Mouse (Mus musculus) ZHBTc4 (cell line): Measurements from ENCODE around the gene Tmem95.
"Not testable (repeated sequence)": the region's sequence is repeated elsewhere in the genome, so short reads cannot be mapped to it uniquely, and the experiment has no call there.

Experiments
- DNase-seq: peaks from one replicate; pipeline ENCODE4 v3.0.0-alpha.2; 2011; ENCODE audit warnings: low read depth, low spot score

The Tmem95 gene

DNA sequence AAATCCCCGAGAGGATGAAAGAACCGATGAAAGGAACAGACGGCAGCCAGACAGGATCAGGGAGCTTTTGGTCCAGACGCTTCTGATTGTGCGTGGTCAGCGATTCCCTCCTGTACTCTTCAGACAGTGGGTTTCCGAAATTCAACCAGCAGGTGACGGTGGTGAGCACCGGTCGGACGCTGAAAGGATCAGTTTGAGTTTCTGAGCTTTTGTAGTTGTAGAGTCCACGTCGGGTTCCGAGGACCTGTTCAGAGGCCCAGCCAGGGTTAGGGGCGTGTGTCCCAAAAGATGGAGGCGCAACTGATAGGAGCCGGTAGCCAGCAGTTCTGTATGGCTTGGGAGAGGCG is 2.7 kb upstream of the Tmem95 start:
- peak; percentile 77 for DNase-seq

- DNase-seq: no peak
Measured at GRCm38 (mm10) chr11:69879711-69880110, 1.9 kb upstream of the Tmem95 start.

DNA sequence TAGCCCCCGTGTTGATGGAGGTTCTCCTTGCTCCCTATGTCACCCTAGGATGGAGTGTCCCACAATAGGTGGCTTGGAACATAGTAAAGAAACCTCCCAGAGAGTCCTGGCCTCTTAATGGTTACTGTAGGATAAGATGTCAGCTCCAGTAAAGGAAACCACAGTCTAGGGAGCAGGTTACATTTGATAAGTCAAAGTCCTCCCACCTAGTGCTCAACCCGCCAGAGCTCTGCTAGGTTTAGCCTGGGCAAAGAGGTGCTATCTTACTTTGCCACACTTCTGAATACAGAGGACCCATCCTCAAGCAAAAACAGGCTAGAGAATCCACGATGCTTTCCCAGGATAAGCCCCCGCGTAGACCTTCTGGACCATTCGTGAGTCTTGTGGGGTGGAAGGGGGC is 1.1 kb upstream of the Tmem95 start:
- no peak for DNase-seq

- DNase-seq: peak; percentile 36
Measured at GRCm38 (mm10) chr11:69878399-69878798, 581 bp upstream of the Tmem95 start.

GRCm38 (mm10) chr11:69876867-69877266 is 951 bp downstream of the Tmem95 start:
- DNase-seq: peak; percentile 98

DNA sequence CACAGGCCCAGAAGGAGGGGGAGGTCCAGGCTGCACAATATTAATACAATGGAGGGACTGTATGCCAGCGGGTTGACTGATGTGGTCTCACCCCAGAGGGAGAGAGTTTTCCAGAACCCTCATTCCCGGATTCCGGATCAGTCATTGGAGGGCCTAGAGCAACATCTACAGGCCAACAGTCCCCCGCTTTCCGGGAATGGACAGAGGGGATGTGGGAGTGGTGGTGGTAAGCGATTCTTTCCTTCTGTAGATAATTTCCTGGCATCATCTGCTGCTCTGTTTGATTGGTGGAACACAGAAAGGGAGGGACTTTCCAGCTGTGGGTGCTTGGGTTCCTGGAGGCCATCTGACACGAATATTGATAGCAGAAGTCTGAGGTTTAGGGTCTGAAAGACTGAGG is 1.6 kb downstream of the Tmem95 start:
- no peak for DNase-seq

DNA sequence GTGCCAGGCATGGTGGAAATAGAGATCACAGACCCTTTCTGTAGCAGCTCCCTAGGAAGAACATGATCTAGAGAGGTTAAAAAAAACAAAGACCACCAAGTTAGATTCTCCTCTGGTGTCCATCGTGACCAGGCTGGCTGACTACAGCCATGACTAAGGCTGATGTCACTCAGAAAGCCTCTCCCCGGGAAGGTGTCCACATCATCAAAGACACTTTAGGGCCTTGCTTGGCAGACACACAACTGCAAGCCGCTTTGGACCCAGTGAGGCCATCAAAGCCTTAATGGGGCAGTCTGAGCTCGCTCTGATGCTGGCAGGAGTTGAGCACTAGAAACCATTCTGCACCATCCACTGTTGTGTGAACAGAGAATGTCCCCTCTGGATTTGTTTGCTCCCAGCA is 5.4 kb downstream of the Tmem95 start:
- no peak for DNase-seq

GRCm38 (mm10) chr11:69871822-69872221 is 6.0 kb downstream of the Tmem95 start:
- no peak for DNase-seq

- no peak for DNase-seq
Measured at GRCm38 (mm10) chr11:69870289-69871069, 7.3 kb downstream of the Tmem95 start.

- DNase-seq: no peak
Measured at GRCm38 (mm10) chr11:69867335-69867734, 10.5 kb downstream of the Tmem95 start.

GRCm38 (mm10) chr11:69865561-69865960 is 12.3 kb downstream of the Tmem95 start:
- no peak for DNase-seq

DNA sequence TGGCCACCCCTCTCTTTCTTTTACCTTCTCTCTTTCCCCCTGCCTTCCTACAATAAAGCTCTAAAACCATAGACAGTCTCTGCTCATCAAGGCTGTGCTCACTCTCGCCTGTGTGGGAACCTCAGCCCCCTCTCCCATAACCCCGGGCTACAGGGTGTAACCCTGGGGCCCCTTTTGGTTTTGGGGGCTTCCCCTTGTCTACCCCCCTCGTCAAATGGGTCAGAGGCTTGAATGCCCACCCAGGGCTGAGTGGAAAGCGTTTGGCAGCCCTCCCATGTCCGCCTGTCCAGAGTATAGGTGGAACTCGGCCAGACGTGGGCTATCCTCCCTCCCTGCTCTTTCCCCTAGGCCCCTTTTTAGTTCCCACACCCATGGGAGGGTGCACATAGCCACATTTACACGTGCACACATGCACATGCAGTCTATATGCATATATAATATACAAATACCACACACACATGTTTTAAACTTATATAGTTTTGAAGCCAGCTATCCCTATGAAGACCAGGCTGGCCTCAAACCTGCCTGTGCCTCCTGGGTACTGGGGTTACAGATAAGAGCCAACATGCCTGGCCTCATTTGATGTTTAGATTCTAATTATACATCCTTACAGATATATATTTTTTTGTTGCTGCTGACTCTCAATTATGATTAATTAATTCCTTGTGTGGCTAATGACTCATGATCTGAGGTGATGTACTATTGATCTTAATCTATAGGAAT is 13.5 kb downstream of the Tmem95 start:
- no peak for DNase-seq

GRCm38 (mm10) chr11:69863729-69864128 is 14.1 kb downstream of the Tmem95 start:
- not testable (repeated sequence) for DNase-seq

- peak; percentile 70 for DNase-seq
Measured at GRCm38 (mm10) chr11:69858113-69858998, 19.5 kb downstream of the Tmem95 start, which contains the start of gene Tnk1. Tnk1 (minus strand) TSS chr11:69858730.

- peak; percentile 92 for DNase-seq
Measured at GRCm38 (mm10) chr11:69855347-69855746, 22.5 kb downstream of the Tmem95 start.

GRCm38 (mm10) chr11:69854680-69855079 is 23.1 kb downstream of the Tmem95 start:
- DNase-seq: no peak

DNA sequence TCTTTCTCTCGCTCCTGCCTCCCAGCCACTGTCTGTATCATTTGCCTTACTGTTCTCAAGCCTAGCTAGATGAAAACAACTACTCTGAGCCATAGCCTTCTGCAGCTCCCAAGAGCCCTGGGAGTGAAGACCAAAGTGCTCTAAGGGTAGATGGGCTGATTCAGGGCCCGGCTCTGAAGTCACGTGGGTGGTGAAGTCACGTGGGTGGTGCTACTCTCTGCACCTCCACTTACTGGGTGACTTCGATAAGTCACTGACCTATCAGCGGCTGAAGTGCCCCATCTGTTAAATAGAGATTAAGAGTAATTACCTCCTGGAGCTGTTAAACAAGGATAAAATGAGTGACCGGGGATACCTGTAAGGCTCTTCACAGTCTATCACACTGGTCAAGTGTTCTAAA is 23.8 kb downstream of the Tmem95 start:
- peak; percentile 67 for DNase-seq

DNA sequence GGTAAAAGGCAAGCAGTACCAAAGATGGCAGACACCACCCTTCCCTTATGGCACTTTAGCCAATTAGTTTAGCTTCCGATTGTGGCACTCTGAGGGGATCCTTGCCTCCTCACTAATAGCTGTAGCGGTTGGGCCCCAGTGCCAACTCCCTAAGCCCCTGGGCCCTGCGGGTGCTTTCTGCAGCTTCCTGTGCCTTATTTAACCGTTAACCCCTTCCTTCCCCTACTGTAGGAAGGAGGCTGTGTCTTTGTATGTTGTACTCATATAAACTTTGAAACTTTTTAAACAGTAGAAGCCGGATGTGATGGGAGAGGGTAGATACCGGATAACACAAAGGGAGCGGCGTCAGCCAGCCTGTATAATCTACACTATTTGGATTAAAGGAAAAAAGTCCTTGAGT is 27.1 kb downstream of the Tmem95 start:
- no peak for DNase-seq

DNA sequence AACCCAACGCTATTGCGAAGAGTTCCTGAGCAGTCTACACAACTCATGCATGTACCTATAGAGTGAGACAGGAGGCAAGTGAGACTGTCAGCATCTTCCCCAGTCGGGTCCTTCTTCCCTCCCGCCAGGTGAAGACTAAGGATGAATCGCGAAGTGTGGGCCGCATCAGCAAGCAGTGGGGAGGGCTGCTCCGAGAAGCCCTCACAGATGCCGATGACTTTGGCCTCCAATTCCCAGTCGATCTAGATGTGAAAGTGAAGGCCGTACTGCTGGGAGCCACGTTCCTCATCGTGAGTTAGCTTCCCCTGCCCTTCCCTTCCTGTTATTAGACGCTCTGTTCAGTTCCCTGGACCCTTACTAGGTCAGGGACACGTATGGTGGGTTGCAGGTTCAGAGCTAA is 27.9 kb downstream of the Tmem95 start:
- DNase-seq: no peak

GRCm38 (mm10) chr11:69849128-69849527 is 28.7 kb downstream of the Tmem95 start:
- DNase-seq: no peak

DNA sequence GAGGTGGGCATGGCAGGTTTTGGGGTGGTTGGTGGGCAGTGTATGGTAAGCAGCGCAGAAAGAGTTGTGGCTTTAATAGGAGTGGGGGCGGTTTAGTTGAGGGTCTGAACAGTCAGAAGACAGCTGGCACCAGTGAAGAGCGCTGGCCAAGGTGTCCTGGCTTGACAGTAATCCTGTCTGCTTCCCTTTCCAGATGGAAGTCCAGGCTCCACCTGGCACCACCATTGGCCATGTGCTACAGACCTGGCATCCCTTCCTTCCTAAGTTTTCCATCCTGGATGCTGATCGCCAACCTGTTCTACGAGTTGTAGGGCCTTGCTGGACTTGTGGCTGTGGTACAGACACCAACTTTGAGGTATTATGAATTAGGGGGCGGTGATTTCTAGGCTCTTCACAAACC is 29.8 kb downstream of the Tmem95 start:
- no peak for DNase-seq
